Mouse (Mus musculus): Measurements from ENCODE around the gene AI481877.

- no peak for TF ChIP-seq CTCF (conservative IDR thresholded peaks at IDR 0.05; ENCODE audit: low read length)
- TF ChIP-seq NANOG (IDR thresholded peaks at IDR 0.05; ENCODE audit: borderline replicate concordance, low read length) = no peak
Measured at GRCm38 (mm10) chr4:59104166-59104565, 34.6 kb downstream of the AI481877 start.
